Mouse (Mus musculus): ENCODE results near the gene Sept12.

Sept12 gene

DNA sequence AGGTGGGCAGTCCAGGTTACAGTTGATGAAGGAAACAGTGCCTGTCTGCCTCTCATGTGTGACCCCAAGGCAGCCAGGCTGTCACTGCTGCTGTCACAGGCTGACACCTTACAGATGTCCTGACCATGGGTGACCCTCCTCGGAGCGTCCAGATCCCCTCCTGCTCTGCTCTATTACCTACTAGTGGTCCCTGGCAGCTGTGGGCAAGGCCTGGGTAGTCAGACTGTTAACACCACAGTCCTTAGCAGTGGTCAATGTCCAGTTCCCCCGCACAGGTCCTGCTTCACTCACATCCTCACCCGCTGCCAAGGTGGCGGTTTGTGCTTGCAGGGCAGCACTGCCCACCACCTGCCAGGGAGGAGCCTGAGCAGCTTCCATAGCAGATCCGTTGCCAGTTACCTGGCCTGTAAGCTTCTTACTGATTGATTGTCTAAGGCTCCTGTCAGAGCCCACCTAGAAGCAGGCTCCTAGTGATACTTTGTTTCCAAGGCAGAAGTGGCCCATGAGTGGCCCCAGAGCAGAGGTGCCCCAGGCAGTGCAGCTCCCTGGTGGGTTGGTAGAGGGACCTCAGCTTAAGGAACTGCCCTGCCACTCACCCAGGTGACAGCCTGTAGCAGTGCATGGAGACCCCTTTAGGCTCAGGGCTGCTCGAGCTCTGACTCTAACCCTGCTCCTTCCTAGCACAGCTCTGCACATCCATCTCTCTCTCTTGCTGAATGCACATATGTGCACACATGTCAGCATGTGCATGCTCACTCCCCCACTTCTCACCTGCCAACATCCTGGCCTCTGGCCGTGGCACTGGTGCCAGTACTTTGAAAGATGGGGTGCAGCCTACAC lies 60.1 kb downstream of the Sept12 start:
- DNase-seq (ENCODE audit: low read depth, low spot score) = no peak

All from telencephalon, adult 2 months (tissue).